Mouse (Mus musculus): Measurements from ENCODE around the gene Slc17a2. TPM values are rescaled to one million over a fixed set of nuclear protein-coding genes. Genes with fewer than 3 reads are reported as not detected.

Gene Slc17a2
- total and polyA plus RNA-seq, 3 experiments: not detected

DNA sequence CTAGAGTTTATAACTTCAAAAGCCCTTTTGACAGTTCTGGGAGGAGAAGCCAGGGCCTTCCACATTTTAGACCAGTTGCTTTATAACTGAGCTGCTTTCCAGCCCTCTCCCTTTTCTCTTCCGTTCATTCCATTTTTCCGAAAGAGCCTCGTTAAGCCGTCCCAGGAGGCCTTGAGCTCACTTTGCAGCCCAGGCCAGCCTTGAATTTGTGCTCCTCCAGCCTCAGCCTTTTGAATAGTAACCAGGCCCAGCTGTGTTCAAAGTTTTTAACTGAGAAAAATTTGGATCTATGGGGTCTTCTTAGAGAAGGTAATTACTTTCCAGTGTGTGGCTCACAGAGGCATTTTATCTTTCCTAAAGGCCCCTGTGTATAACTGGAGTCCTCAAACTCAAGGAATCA lies 39.1 kb downstream of the Slc17a2 start:
- no peak for DNase-seq (ENCODE audit: low read depth, low spot score)
- Histone ChIP-seq H3K36me3 (ENCODE audit: control insufficient read depth in 1 of 2, insufficient read depth in 2 of 2, low read length in 2 of 2) (no peaks in the 10 kb centered on the region), H3K4me1 (ENCODE audit: control insufficient read depth in 1 of 2, insufficient read depth in 2 of 2, low read length in 2 of 2) (no peaks in the 10 kb centered on the region), H3K27ac (ENCODE audit: control insufficient read depth, low read depth, low read length) (no peak overlapping the region), H3K27me3 (ENCODE audit: control insufficient read depth in 1 of 2, insufficient read depth in 2 of 2, low read length in 2 of 2) (peaks cover 9 to 15% of the 10 kb centered on the region in 2 experiments), H3K4me3 (ENCODE audit: control insufficient read depth in 1 of 2, insufficient read depth in 1 of 2, low read depth in 2 of 2, low read length in 2 of 2) (no peak overlapping the region), H3K9me3 (replicated peaks; ENCODE audit: insufficient read depth, low read length) (no peaks in the 10 kb centered on the region), H3K79me2 (ENCODE audit: control insufficient read depth, insufficient read depth, low read length, poor library complexity) (no peaks in the 10 kb centered on the region), H3K9ac (ENCODE audit: control insufficient read depth, low read depth, low read length, poor library complexity, severe bottlenecking) (no peak overlapping the region)
- no peak for TF ChIP-seq MAX (IDR thresholded peaks at IDR 0.05; ENCODE audit: low read length)
- TF ChIP-seq MEF2A (IDR thresholded peaks at IDR 0.05; ENCODE audit: extremely low read depth, insufficient replicate concordance, low read depth, low read length, poor library complexity, severe bottlenecking): no peak
- no peak for TF ChIP-seq CHD2 (IDR thresholded peaks at IDR 0.05; ENCODE audit: low read length)
- no peak for TF ChIP-seq GATA1 (IDR thresholded peaks at IDR 0.05; ENCODE audit: low read depth, low read length)
- TF ChIP-seq BHLHE40 (IDR thresholded peaks at IDR 0.05; ENCODE audit: borderline replicate concordance, low read depth, low read length): no peak
- no peak for TF ChIP-seq KAT2A (conservative IDR thresholded peaks at IDR 0.05; ENCODE audit: low read depth, low read length)
- no peak for TF ChIP-seq TCF12 (IDR thresholded peaks at IDR 0.05; ENCODE audit: low read depth, low read length)
- TF ChIP-seq NELFE (IDR thresholded peaks at IDR 0.05; ENCODE audit: low read depth, low read length): no peak
- TF ChIP-seq SIN3A (IDR thresholded peaks at IDR 0.05; ENCODE audit: low read length): no peak
- TF ChIP-seq CTCF (IDR thresholded peaks at IDR 0.05 in 2 of 3, conservative IDR thresholded peaks at IDR 0.05 in 1 of 3; ENCODE audit: control insufficient read depth in 1 of 3, insufficient read depth in 1 of 3, low read depth in 2 of 3, low read length in 3 of 3, poor library complexity in 1 of 3, severe bottlenecking in 1 of 3): no peak
- TF ChIP-seq RAD21 (IDR thresholded peaks at IDR 0.05; ENCODE audit: low read depth, low read length): no peak

DNA sequence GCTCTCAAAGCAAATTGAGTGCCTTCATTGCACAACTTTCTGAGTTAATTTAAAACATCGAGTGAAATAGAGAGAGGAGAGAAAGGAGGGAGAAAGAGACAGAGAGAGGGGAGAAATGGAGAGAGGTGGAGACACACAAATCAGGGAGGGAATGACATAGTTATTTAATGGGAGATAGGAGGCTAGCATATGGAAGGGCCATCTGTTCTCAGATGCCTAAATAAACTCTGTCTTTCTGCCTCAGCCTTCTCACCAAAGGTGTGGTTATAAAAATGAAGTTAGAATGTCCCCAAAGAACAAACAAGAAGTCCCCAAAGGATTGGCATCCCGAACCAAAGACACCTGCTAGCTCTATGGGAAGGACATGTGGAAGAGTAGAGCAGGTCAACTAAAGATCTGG lies 42.5 kb downstream of the Slc17a2 start:
- H3K36me3 ChIP-seq (ENCODE audit: control insufficient read depth in 1 of 2, insufficient read depth in 2 of 2, low read length in 2 of 2): no peaks in the 10 kb centered on the region
- no peak overlapping the region for H3K27ac ChIP-seq (ENCODE audit: control insufficient read depth, low read depth, low read length)
- no peak overlapping the region for H3K4me3 ChIP-seq (ENCODE audit: control insufficient read depth in 1 of 2, insufficient read depth in 1 of 2, low read depth in 2 of 2, low read length in 2 of 2)
- no peak for DNase-seq (ENCODE audit: low read depth, low spot score)
- H3K9ac ChIP-seq (ENCODE audit: control insufficient read depth, low read depth, low read length, poor library complexity, severe bottlenecking): no peak overlapping the region
- TF ChIP-seq POLR2AphosphoS5 (IDR thresholded peaks at IDR 0.05; ENCODE audit: borderline replicate concordance, low read depth, low read length) (no peak), POLR2A (IDR thresholded peaks at IDR 0.05; ENCODE audit: control insufficient read depth in 1 of 2, insufficient read depth in 1 of 2, low read depth in 1 of 2, low read length in 2 of 2, poor library complexity in 1 of 2) (no peak)
- no peaks in the 10 kb centered on the region for H3K4me1 ChIP-seq (ENCODE audit: control insufficient read depth in 1 of 2, insufficient read depth in 2 of 2, low read length in 2 of 2)
- peaks cover 0 to 12% of the 10 kb centered on the region in 2 experiments; a peak in 2 of 4 replicates for H3K27me3 ChIP-seq (ENCODE audit: control insufficient read depth in 1 of 2, insufficient read depth in 2 of 2, low read length in 2 of 2)
- no peaks in the 10 kb centered on the region for H3K79me2 ChIP-seq (ENCODE audit: control insufficient read depth, insufficient read depth, low read length, poor library complexity)
- H3K9me3 ChIP-seq (replicated peaks; ENCODE audit: insufficient read depth, low read length): no peaks in the 10 kb centered on the region

DNA sequence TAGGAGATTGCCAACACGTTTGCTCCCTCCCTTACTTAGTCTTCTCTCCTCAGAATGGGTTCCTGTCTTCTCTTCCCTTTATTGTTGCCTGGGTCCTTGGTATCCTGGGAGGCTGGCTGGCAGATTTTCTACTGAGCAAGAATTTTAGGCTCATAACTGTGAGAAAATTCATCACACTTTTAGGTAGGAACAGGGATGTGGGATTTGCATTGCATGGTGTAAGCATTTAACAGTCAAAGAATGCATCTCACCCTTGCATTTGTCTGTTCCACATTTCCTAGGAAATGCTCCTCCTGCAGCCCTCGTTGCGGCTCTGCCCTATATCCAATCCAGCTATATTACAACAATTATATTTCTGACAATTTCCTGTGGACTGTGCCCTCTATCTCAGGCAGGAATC lies 49.6 kb downstream of the Slc17a2 start:
- H3K27ac ChIP-seq (ENCODE audit: control insufficient read depth, low read depth, low read length): no peak overlapping the region
- H3K9me3 ChIP-seq (replicated peaks; ENCODE audit: insufficient read depth, low read length): no peaks in the 10 kb centered on the region
- no peaks in the 10 kb centered on the region for H3K79me2 ChIP-seq (ENCODE audit: control insufficient read depth, insufficient read depth, low read length, poor library complexity)

More for the DNA sequence above, 49.6 kb downstream of the Slc17a2 start:
- TF ChIP-seq TCF12 (IDR thresholded peaks at IDR 0.05; ENCODE audit: low read depth, low read length) (no peak), USF2 (IDR thresholded peaks at IDR 0.05; ENCODE audit: borderline replicate concordance in 1 of 2, insufficient read depth in 1 of 2, low read depth in 1 of 2, low read length in 2 of 2) (no peak), ZNF384 (IDR thresholded peaks at IDR 0.05; ENCODE audit: low read depth, low read length) (no peak), ETS1 (IDR thresholded peaks at IDR 0.05; ENCODE audit: low read depth, low read length) (no peak), JUND (IDR thresholded peaks at IDR 0.05; ENCODE audit: low read depth, low read length) (no peak), MYB (IDR thresholded peaks at IDR 0.05; ENCODE audit: low read depth, low read length) (no peak), RCOR1 (IDR thresholded peaks at IDR 0.05; ENCODE audit: low read depth, low read length) (no peak)
- no peak overlapping the region for H3K9ac ChIP-seq (ENCODE audit: control insufficient read depth, low read depth, low read length, poor library complexity, severe bottlenecking)
- peaks cover 5 to 17% of the 10 kb centered on the region in 2 experiments for H3K27me3 ChIP-seq (ENCODE audit: control insufficient read depth in 1 of 2, insufficient read depth in 2 of 2, low read length in 2 of 2)
- H3K36me3 ChIP-seq (ENCODE audit: control insufficient read depth in 1 of 2, insufficient read depth in 2 of 2, low read length in 2 of 2): peaks cover 0 to 1% of the 10 kb centered on the region in 2 experiments; a peak in 1 of 4 replicates
- peaks cover 0 to 6% of the 10 kb centered on the region in 2 experiments; a peak in 1 of 4 replicates for H3K4me1 ChIP-seq (ENCODE audit: control insufficient read depth in 1 of 2, insufficient read depth in 2 of 2, low read length in 2 of 2)
- H3K4me3 ChIP-seq (ENCODE audit: control insufficient read depth in 1 of 2, insufficient read depth in 1 of 2, low read depth in 2 of 2, low read length in 2 of 2): no peak overlapping the region
- no peak for DNase-seq (ENCODE audit: low read depth, low spot score)

All from MEL (cell line).